Mouse (Mus musculus) layer of hippocampus, adult 9-10 months (tissue): ENCODE data around the gene Zfp981.
"Not testable (repeated sequence)": the region's sequence is repeated elsewhere in the genome, so short reads cannot be mapped to it uniquely, and the experiment has no call there.

Source experiments
- DNase-seq: peaks from one replicate; pipeline ENCODE4 v3.0.0; 2022; ENCODE audit warnings: low spot score

Gene Zfp981

DNA sequence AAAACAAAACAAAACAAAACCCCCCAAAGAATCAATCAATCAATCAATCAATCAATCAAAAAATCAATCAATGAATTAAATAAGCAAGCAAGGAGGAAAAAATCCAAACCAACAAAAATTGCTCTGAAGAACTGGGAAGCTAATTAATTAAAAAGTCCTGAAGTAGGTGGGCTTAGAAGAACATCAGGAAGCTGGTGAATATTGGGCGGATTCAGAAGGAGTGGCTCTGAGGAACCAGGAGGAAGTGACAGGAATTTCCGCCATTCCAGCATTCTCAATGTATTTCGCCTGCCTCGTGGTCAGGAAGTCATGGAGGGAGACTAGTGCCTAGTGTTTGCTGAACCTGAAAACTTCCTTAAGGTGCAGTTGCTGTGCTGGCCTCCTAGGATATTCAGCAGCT is at the start of gene Zfp981:
Zfp981 (plus strand) TSS at position 301 of the 400 bp plus-strand sequence.
- not testable (repeated sequence) for DNase-seq

DNA sequence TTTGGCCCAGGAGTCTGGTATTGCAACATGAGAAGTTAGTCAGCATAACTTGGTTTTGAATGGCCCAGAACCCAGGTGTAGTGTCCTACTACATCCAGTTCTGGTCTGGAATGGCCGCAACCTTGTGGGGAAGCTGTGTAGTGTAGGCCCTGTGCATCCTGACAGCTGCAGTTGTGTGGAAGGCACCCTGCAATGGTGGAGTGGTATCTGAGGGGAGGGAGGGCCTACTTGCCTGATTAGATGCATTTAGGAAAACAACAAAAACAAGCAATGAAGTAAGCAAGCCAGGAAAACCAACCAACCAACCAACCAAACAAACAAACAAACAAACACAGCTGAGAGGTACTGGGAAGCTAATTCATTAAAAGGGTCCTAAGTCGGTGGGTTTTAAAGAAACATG is 49.3 kb upstream of the Zfp981 start:
- not testable (repeated sequence) for DNase-seq

DNA sequence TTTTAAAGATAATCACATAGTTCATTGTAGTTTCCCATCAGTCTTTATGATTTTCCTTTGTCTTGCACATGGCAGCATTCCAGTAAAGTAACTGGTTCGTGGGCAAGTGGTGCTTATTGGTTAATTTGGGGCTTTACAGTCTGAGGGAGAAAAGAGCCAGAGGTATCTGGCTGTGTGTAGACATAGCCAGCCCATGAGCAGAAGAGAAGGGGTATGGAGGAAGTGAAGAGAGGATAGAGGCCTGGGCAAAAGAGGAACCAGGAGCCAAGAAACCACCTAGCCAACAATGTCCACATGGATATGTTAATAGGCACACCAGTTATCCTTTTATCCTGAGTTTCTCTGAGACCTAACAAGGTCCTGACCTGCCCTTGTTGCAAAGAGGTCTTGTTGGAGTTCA is 47.7 kb upstream of the Zfp981 start:
- DNase-seq, result not testable (repeated sequence)

DNA sequence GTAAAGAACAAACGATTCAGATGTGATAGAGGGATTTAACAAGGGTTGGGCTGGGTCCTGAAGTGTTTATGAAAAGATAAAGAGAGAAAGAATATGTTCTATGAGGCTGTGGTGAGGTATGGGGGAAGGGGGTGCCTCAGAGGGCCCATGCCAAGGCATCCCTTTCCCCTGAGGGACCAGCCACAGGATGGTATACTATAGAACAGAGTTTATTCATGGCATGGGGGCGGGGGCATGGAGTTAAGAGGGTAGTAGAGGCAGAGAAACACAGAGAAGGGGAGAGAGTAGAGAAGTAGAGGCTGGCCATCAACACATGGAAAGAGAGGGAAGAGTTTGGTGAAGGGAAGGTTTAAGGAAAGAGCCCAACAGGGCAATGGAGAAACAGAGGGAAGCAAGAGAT is 46.9 kb upstream of the Zfp981 start:
- no peak for DNase-seq

DNA sequence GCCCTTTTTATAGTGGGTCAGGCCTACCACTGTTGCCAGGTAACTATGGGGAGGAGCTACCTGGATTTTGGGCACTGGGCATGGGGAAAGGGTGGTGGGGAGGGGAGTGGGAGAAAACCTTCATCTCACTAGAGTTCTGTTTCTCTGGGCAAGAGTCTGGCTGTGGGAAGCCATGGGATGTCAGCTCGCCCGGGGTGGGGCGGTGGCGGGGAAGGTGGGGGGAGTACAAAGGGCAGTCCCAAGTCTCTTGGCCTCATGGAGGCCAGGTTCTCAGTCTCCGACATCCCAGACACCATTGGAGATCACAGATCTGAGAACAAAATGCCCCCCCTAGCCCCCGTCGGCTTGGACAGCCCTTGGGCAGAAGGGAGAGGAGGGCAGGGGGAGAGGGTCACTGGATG is 46.5 kb upstream of the Zfp981 start:
- no peak for DNase-seq

DNA sequence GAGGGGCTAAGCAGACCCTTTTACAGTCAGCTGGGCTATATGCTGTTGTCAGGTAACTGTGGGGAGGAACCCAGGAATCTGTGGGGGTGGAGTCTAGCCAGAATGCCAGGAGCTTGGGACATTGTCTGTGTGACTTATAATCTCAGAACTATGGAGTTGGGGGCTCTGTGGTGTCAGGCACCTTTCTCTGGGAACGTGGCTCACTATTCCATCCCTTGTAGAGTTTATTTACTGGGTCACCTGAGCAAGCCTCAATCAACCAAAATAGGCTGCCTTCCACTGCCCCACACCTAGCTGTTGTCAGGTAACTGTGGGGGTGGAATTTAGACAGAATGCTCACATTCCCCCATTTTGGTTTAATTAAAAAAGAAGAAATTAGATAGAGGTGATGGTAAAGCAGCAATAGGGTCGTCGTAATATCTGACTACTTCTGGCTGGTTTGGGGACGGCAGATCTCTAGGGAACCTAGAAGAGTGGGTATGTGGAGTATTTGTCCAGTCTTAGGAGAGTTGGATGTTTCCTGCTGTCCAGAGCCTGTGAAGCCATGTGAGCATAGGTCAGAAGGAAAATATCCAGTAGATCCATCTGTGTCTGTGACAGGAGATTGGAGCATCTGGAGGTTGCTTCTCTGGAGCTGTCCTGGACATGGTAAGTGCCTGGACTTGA is 45.6 kb upstream of the Zfp981 start:
- DNase-seq, result no peak

DNA sequence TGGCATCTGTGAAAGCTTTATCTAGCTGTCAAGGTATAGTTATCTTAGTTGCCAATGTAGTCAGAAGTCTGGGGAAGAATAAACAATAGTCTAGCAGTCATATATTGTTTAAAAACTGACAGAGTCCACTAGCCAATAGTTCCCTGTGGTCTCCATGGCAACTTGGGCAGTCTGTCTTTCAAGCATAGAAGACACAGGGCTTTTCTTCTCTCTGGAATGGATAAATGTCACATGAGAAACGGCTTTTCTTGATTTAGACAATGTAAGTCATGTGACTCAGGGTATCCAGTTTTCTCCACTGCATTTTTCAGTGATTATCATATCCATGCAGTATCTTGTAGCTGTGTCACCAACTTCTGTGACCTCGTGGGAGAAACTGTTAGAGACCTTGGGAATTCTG is 44.7 kb upstream of the Zfp981 start:
- DNase-seq, result no peak

DNA sequence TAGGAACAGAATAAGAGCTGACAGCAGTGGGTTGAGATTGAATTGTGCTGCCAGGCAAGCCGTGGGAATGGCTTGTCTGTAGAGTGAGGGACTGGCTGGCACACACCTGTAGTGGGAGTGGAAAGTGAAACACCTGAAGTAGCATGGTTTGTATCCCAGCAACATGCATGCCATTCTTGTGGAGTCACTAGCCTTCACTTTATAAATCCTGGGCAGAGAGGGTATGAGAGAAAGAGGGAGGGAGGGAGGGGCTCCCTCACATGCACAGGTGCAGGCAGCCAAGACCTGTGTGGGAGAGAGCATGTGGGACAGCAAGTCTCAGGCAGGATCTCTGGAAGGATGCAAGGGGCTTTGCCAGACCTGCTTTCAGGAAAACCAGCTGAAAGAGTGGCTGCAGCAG is 44.1 kb upstream of the Zfp981 start:
- no peak for DNase-seq

DNA sequence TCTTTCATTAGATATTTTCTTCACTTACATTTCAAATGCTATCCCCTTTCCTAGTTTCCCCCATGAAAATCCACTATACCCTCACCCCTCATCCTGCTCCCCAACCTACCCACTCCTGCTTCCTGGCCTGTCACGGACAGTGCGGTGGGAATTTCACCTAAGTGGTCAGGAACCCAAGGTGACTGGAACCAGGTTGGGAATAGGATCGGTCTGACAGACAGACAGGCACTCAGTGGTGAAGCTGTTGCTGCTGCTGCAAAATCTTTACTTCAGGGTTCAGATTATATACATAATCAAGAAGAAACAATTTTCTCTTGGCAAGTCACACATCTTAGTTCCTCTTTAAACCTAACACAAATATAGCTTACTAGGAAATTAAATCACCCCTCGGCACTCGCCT is 42.0 kb upstream of the Zfp981 start:
- not testable (repeated sequence) for DNase-seq

DNA sequence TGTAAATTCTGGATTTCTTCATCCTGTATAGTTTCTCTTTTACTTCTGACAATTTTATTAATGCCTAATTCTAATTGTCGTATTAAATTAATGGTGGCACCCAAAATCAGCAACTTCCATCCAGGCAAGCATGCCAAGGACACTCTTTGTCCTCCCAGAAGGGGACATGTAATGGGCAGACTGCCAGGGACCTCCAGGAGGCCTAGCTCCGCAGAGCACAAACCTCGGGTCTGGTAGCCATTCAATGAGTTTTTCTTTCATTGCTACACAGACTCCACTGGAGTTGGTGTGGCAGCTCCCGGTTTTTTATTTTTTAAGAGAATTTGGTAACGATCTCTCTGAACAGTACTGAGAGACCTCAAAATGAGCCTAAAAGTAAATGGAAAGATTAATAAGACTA is 41.1 kb upstream of the Zfp981 start:
- not testable (repeated sequence) for DNase-seq

DNA sequence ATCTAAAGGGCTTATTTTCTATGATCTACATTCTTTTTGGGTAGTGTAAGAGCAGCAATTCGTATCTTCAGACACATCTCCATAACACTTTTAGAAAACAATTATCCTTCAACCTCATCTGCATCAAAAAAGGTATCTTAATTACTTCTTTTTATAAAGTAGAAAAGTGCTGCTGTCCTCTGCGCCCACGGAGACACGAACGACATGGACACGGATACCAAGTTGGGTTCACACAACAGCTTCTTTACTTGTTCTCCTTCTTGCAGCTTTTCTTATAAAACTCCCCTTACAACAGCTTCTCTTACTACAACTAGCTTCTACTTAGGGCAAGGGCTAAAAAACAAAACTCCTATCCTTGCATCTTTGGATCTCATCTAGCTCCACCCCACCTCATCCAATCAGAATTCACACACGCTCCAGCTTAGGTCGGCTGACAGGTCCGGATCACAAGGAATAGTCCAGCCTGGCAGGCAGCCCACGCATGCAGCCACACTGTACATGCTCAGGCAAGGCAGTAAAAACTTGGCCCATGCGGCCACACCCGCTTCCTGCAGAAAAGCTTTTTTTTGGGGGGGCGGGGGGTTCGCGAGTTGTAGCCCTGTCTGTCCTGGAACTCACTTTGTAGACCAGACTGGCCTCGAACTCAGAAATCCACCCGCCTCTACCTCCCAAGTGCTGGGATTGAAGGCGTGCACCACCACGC is 38.0 kb upstream of the Zfp981 start:
- DNase-seq, result not testable (repeated sequence)

DNA sequence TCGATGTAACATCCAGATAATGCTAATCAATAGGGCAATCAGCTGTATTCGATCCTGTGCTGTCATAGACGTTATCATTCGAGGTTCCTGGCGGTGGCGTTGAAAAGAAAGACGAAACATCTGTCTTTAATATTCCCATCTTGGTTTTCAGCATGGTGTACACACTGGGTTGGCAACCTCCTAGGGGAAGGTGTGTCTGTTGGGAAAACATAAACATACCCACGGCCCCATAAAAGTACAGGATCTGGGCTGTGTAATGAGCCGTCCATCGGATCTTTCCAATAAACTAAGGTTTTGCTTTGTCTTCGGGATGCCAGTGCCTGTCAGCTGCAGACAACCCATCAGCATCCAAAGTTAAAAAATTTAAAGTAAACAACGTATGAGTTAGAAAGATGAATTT is 31.8 kb upstream of the Zfp981 start:
- DNase-seq, result not testable (repeated sequence)

DNA sequence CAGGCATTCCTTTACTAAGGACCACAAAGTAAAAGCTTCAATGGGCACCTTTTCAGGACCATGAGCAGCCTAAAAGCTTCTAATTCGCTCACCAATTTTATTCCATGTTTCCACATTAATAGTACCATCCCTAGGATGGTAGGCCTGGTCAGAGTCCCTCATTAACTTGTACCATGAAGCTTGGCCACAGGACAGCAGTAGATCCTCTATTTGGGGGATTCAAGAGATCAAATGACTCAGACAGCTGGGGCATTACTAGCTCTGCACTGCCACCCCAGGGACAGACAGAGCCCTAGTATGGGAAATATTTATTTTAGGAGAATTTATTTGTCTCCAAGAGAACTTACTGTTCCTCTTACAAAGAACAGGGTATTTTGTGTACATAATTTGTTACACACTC is 27.6 kb upstream of the Zfp981 start:
- DNase-seq, result not testable (repeated sequence)

DNA sequence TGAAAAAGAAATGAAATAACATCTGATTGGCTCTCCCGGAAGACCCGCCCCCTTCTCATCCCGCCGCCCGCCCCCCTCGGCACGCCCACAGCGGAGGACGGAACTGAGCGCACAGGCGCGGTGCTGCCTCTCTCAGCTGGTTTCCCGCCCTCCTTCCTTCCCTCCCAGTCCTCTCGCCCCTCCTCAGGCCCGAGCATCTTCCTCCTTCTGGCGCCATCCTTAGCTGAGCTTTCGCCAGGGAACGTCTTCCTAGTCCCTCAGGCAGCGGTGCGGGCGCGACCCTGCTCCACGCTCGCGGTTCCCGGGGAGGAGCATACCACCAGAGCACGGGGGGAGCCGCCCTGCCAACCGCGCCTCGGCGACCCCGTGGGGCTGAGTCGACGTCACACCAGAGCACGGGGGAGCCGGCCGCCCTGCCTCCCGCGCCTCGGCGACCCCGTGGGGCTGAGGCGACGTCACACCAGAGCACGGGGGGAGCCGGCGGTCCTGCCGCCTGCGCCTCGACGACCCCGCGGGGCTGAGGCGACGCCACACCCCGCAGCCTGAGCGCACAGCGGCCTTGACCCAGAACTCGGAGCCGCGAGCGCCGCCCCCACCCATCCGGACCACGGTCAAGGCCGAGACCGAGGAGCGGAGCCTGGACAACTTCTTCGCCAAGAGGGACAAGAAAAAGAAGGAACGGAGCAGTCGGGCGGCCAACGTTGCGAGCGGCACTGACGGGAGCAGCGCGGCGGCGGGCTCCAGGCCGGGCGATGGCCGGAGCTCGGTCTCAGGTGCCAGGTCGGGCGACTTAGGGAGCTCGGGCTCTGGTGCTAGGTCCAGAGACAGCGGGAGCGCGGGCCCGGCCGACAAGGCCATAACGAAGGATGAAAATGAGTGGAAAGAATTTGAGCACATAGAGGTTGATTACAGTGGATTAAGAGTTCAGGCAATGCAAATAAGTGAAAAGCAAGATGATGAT is 26.8 kb upstream of the Zfp981 start:
- DNase-seq, result not testable (repeated sequence)

DNA sequence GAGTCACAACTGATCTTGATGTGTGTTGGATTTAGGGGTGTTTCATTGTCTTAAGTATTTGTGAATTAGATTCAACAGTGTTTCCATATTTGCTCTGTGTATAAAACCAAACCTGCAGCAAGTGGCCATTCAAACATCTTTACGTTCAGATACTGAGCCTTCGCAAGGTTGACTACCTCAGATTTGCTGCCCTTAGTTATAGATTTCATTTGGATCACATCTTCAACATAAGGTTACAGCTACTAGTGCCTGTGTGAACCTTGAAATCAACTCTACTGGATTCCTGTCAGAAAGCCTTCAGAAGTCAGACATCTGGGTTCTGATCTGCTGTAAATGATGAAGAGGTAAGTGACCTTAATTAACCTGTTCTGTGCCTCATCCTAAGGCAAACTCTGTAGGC is 25.6 kb upstream of the Zfp981 start:
- DNase-seq, result not testable (repeated sequence)

DNA sequence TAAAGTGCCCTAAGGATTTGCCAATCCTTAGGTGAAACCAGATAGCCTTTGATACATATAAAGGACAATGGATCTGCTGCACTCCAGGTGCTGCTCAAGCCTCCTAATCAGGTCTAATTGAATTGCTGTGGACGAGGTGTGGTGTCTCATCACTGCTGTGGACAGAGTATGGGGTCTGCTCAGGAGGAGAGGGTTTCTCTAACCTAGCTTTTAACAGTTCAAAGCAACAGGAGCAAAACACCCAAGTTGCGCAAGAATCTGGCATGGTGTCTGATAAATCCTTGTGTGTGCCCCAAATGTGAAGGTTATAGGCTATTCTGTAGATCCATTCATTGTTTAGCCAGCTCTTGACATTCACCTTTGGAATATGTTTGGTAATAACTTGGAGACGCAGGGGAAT is 24.9 kb upstream of the Zfp981 start:
- not testable (repeated sequence) for DNase-seq

DNA sequence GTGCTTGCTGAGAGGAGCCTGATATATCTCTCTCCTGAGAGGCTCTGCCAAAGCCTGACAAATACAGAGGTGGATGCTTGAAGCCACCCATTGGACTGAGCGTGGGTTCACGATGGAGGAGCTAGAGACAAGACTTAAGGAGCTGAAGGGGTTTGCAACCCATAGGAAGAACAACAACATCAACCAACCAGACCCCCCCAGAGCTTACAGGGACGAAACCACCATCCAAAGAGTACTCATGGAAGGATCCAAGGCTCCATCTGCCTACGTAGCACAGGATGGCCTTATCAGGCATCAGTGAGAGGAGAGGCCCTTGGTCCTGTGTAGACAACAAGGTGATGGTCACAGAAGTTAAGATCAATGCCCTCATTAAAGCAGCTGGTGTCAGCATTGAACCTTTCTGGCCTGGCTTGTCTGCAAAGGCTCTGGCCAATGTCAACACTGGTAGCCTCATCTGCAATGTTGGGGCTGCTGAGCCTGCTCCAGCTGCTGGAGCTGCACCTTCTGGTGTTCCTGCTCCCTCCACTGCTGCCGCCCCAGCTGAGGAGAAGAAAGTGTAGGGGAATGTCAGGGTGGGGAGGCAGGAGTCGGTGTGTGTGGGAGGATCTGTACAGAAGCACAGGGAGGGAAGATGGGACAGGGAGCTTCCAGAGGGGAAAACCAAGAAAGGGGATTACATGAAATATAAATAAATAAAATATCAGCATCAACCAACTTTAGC is 21.3 kb upstream of the Zfp981 start:
- not testable (repeated sequence) for DNase-seq

DNA sequence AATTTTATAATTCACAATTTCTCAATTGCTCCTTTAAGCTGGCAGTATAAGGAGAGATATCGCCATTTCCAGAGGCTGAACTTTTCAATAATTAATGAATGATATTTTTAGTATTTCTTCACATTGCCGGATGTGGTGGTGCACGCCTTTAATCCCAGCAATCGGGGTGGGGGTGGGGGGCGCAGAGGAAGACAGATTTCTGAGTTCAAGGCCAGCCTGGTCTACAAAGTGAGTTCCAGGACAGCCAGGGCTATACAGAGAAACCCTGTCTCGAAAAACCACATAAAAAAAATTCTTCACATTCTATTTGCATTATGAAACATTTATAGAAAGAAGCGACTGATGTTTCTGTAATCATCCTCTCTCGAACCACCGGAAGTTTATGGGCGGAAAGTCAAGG is 19.3 kb upstream of the Zfp981 start:
- DNase-seq, result not testable (repeated sequence)

DNA sequence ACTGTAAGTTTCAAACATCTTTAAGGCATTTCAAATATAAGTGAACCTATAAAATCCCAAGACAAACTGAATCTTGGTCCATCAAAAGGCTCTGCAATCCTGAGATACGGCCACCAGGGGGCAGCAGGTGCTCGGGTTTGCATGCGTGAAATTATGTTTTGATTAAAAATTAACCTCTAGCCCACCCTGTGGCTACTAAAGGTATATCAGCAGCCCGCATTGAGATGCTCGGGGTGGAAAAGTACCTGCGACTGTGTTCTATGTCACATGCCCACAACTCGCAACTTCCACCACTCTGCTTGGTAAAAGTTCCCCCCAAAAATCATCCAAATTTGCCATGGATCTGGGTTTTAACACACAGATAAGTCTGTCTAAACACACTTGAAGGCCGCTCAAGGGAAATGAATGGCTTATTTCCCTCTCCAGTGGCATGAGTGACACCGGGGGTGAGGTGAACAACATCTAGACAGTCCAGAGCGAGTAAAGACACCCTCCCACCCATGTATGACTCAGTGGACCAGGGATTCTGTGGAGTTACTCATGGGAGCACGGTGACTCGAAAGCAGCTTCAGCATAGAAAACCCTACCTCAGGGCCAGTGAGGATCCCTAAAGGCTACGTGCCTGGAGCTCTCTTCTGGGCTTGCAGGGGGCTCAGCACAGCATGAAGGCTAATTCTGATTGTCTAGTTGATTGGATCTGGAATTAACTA is 18.1 kb upstream of the Zfp981 start:
- DNase-seq, result not testable (repeated sequence)

DNA sequence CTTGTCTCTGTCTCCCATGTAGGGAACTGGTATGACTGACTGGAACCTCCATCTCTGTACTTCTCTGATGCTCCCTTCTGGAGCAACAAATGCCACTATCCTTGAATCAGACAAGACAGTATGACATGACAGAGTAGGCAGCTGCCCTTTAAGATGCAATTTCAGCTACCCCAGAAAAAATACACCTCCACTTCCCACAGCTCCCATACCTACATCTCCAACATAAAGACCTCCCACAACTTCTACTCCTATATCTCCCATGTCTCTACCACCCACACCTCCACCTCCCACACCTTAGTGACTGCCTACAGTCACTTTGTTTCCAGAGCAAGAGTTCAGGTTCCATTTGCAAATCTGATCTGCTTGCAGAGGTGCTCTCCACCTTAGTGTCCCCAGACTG is 17.2 kb upstream of the Zfp981 start:
- not testable (repeated sequence) for DNase-seq
